Mouse (Mus musculus) frontal cortex, adult 2 months (tissue): ENCODE results near the gene 2210016L21Rik. TPM values are rescaled to one million over a fixed set of nuclear protein-coding genes. Genes with fewer than 3 reads are reported as not detected.
"Not testable (repeated sequence)": the region's sequence is repeated elsewhere in the genome, so short reads cannot be mapped to it uniquely, and the experiment has no call there.

Experiments used
- DNase-seq, 2 experiments: peaks; one replicate each; pipeline ENCODE4 v3.0.0; 2022; ENCODE audit warnings: low spot score in 1 of 2; ENCODE audit errors: extremely low spot score in 1 of 2
- polyA plus RNA-seq: library from polyadenylated mRNA; depleted of rRNA; stranded (reverse); fragments of >200 nt; gene quantifications from 2 replicates; pipeline ENCODE4 v1.2.3, GENCODE M21; 2012; rRNA removed

2210016L21Rik gene
- polyA plus RNA-seq: 112 and 115 TPM in 2 replicates

DNA sequence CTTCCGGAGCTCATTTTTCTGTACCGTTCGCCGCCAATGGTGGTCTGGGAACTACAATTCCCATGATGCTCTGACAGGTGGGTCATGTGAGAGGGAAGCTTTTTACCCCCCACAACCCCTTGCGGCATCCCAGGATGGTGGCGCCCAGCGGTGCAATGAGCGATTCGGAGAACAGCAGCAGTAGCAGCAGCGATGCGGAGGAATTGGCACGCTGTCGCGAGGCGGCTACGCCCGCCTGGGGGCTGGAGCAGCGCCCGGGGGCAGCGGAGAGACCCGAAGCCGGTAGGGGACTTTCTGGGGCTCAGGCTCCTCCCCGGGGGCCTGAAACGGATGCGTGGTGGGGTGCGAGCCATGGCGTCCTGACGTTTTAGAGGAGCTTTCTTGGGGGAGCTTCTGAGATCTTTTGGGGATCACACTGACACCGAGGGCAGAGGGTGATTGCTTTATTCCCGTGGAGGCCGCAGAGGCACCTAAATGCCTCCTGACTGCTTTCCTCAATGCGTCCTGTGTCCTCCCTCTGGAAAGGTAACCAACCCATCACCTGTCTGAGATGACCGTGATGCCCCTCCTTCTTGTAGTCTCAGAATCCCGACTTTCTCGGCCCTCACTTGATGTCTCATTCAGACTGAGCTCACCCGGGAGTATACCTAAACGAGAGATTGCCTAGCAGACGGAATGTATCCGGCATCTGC lies at the start of gene 2210016L21Rik:
Gene 2210016L21Rik (plus strand): TSS at position 85 of the 692 bp plus-strand sequence.
- DNase-seq: peak; percentile 81 to 90

DNA sequence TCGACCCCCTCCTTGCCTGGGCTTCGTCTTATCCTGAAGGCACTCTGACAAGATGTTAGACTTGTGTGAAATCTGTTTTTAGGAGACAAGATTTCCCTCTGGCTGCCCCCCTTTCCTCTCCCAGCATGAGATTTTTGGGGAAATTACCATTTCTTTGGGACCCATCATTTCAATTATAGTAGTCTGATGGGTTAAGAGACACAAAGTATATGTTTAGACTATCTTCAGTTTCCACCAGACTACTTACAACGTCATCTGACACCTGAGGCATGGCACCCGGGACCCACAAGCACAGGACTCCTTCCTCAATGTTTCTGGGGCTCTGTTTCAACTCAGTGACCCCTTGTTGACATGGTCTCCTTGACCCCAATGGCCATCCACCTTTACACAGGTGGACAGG lies 46.4 kb upstream of the 2210016L21Rik start:
- DNase-seq: no peak

DNA sequence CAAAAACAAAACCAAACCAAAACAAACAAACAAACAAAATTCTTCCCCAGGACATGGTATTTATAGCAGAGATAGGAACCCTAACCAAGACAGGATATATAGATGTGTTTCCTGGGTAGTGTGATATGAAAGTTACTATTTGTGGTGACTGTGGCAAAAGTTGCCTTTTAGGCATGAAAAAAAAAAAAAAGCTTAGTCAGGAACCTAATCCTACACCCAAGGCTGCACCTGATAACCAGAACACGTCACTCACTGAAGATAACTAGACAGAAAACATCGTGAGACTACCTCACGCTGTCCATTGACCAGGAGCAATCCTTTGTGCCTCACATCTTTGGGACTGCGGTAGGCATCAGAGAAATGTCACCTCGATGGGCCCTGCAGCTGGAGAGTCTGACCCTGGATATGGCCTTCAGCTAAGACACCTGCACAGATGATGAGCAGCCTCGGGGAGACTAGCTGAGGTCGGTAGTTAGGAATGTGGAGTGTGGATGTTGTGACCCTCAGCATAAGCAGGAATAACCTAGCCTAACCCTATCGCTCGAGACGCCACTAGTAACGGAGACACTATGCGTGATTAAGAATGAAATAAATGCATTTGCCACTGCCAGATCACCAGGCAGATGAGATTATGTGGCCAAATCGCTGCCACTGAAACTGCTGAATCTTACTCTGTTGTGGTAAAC lies 45.1 kb upstream of the 2210016L21Rik start, which contains the start of gene Oasl2:
Gene Oasl2 (plus strand): TSS at position 249 of the 686 bp plus-strand sequence.
- DNase-seq: no peak

DNA sequence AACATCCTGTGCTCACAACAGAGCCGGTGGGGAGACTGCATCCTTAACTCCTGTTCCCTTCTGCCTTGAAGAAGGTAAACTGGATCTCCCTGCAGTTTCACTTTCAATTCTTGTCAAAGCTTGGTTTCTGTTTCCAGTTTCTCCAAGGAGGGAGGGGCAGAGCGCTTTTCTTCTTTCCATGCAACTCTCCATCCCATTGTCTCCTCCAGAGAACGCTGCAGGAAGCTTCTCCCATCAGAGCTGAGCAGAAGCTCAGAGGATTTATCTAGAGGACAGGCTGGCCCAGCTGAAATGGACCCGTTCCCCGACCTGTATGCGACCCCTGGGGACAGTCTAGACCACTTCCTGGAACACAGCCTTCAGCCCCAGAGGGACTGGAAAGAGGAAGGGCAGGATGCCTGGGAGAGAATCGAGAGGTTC lies 44.6 kb upstream of the 2210016L21Rik start:
- no peak for DNase-seq

DNA sequence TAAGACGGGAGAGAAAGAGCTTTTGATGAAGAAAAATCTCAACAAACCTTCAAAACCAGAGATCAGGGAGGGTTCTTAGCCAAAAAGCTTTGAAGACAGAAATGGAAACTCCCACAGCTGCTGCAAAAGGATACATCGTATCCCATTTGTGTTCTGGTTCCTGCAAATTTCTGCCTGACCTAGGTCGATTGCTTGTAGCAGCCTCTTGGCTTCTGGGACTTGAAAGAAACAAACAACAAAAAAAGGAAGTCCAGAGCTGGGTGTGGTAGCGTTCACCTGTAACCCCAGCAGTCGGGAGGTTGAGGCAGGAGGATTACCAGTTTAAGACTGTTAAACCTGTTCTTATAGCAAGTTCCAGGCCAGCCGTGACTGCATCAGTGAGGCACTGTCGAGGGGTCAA lies 43.1 kb upstream of the 2210016L21Rik start:
- no peak for DNase-seq

DNA sequence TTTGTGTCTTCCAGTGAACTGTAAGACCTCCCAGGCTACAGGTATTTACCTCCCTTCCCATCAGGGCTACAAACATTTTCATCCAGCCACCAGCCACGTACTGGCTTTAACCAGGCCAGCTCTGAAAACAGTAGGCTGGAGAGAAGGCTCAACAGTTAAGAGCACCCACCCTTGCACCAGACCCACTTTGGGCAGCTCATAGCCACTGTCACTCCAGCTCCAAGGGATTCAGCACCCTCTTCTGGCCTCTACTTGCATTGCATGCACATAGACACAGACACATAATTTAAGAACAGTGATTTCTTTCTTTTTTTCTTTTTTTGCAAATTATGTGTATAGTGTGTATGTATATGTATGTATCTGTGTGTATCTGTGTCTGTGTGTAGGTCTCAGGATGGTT lies 39.5 kb upstream of the 2210016L21Rik start:
- DNase-seq: peak in 1 of 2 experiments; percentile 25

DNA sequence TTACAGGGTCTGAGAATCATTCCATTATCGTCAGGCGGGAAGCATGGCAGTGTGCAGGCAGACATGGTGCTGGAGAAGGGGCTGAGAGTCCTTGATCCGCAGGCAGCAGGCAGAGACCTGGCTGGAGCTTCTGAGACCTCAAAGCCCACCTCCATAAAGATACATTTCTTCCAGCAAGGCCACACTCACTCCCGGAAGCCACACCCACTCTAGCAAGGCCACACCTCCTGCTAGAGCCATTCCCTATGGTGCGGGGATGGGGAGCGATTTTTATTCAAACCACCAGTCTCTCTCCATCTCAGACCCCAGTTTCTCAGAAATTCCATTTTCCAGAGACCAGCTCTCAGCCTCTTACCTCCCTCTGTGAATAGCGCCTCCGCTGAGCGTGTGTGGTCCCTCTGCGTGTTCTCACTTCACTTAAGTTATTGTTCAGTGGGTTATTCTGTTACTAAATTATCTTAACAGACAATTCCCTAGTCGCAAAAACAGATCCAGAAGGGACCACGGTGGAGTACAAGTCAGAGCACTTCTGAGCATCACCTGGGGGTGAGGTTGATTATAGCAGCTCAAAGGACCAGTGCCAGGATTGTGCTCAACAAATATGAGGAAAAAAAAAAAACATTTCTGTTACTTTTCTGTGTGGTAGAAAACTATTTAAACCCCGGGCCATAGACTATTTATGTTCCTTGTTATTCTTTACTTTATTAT lies 33.2 kb upstream of the 2210016L21Rik start:
- DNase-seq: no peak

DNA sequence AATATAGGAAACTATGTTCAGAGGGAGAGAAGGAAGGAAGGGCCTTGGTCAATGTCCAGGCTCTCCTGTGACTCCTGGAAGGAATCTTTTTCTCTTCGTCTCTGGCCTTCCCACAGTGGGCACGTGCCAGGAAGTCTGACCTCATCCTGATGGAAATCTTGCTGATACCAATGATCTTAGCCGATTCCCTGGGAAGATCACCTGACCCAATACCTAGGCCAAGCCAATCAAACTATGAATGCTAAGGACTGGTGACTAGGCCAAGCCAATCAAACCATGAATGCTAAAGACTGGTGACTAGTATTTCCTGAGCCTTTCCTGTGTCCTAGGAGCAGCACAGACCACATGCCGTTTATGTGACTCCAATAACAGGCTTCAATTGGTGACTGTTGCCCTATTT lies 28.3 kb upstream of the 2210016L21Rik start:
- no peak for DNase-seq

DNA sequence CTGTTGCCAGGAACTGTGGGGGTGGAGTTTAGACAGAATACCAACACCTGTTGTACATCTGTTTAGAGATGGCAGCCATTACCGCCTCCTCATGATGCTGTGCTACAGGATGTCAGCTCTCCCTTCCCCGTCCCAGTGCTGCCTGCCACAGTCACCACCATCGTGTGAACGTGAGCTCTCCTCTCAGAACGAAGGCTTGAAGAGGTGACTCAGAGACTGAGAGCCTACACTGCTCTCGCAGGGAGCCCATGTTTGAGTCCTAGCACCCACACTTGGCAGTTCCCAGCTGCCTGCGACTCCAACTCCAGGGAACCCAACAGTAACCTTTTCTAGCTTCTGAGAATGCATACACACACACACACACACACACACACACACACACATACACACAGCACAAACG lies 27.1 kb upstream of the 2210016L21Rik start:
- DNase-seq: peak; percentile 44 to 61

DNA sequence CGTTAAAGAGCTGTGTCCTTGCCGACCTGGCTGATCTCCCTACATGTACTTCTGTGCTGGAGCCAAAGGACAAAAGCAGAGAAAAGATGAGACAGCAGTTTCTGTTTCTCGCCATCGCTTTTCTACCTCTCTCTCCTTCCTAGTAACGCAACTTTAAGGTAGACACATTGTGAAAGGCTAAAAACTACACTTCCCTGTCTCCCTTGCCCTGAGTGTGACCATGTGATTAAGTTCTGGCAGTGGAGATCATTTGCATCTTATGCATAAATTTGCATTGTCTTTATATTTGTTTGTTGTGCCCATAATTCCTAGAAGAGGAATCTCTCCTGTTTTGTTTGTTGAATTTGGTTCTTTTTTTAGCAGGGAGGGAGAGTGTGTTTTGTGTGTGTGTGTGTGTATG lies 26.1 kb upstream of the 2210016L21Rik start:
- no peak for DNase-seq

DNA sequence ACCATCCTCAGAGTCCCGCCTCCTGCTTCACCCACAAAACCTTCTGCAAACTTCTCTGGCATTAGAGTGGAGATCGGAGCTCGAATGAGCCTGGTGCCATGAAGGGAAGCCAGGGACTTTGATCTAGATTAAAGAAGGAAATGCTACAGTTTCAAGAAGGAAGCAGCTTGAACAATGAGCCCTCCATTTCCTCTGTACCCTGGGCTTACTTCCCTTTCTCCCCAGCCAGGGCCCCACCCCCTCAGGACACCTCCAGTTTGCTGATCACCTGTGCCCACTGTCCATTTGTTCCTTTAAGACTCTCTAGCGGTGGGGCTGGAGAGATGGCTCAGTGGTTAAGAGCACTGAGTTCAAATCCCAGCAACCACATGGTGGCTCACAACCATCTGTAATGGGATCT lies 25.2 kb upstream of the 2210016L21Rik start:
- DNase-seq: no peak

DNA sequence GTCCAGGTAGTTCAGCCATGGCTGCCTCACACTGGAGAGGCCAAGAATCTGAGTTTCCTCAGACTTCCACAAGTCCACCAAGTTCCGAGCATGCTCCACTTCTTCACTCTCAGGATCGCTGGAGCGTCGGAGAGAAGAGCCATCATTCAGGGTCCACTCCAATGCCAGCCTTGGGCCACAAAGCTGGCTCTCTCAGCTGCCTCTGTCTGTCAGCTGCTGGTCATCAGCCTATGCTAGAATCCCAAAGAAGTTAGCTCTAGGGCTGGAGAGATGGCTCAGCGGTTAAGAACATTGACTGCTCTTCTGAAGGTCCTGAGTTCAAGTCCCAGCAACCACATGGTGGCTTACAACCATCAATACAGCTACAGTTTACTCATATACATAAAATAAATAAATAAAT lies 24.6 kb upstream of the 2210016L21Rik start:
- not testable (repeated sequence) for DNase-seq

DNA sequence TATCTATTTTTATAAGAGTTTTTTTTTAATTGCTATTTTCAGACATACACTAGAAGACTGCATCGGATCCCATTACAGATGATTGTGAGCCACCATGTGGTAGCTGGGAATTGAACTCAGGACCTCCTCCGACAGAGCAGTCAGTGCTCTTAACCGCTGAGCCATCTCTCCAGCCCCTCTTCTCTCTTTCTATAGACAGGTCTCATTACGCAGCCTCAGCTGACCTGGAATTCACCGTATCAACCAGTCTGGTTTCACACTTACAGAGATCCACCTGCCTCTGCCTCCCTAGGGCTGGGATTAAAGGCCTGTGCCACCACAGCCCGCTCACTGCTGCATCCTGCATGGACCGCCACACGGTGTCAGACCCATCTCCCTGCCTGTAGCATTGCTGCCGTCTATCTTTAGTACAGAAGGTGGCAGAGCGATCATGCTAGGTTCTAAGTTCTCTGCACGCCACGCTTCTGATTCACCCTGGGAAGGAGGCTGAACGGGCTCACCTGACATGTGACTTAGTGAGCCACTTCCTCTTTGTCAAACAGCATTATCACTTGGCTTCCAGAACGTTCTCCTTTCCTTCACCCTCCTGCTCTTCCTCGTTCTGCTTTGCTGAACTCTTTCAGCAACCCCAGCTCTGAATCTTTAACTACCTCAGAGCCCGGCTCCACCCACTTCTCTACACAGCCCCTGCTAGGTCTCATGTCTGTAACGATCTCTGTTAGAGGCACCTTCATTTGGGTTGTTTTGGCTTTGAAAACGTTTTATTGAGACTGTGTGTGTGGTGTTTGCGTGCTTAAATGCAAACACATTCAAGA lies 20.2 kb upstream of the 2210016L21Rik start:
- DNase-seq: no peak

DNA sequence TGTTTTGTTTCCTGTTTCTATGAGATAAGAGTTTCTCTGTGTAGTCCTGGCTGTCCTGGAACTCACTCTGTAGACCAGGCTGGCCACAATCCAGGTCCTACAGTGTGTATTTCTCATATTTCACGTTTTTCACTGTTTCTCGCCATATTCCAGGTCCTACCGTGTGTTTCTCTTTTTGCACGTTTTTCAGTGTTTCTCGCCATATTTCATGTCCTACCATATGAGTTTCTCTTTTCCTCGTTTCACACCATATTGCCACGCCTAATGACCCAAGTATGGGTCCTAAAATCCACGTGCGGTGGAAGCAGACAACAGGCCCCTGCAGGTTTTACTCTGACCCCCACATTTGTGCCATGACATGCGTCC lies 19.6 kb upstream of the 2210016L21Rik start:
- DNase-seq: no peak

DNA sequence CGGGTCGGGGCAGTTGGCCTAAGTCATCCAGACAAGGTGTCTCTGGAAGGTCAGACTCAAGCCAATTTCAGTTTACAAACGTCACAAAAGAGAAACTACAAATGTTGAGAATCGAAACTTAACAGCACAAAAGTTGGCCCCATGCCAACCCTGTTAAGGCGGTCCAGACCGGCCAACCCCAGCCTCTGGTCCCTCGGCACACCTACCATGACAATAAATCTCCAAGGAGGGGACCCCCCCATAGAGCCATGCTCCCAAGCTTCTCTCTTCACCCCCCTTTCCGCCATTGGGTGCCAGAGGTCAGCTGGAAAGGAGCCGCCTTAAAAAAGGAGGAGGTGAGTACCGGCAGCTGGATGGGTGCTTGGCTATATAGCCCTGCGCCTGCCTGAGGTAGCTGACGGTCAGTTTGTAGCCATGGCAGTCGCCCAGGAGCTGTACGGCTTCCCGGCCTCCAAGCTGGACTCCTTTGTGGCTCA lies 18.9 kb upstream of the 2210016L21Rik start, which contains the start of gene Oasl1:
Gene Oasl1 (plus strand): TSS at position 243 of the 476 bp plus-strand sequence.
- no peak for DNase-seq

DNA sequence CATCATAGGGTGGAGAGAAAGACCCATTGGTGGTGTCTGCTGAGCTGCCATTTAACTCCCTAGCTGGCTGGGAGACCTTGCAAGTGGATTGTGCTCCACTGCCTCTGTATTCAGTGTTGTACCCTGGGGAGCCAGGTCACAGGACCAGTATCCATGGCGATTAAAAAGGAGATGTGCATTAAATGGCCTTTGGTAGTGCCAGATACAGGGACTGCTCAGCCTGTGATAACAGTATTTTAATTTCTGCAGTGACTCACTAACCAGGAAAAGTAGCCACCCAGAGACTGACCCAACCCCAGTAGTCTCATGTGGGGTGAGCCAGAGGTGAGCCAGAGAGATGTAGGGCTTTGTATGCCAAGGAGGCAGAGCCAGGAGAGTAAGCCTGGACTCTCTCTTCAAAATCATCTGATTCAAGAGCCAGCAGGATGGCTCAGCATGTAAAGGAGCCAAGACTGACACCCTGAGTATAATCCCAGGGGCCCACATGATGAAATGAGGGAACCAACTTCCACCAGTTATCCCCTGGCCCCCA lies 15.7 kb upstream of the 2210016L21Rik start:
- no peak for DNase-seq

DNA sequence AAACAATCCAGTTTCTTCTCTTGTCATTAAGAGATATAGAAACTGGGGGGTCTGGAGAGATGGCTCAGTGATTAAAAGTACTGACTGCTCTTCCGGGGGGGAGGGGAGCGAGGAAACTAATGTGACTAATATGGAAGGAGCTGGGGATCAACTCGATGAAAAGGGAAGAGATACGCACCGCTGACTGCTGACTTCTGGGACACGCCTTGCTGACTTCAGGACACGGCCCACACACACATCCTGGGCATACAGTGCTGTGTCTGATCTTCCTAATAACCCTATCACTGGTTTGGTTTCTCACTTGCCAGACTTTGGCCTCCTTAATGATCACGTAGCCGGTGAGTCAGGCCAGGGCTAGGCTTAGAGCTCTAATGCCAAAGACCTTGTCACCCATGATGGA lies 15.2 kb upstream of the 2210016L21Rik start:
- DNase-seq: no peak

DNA sequence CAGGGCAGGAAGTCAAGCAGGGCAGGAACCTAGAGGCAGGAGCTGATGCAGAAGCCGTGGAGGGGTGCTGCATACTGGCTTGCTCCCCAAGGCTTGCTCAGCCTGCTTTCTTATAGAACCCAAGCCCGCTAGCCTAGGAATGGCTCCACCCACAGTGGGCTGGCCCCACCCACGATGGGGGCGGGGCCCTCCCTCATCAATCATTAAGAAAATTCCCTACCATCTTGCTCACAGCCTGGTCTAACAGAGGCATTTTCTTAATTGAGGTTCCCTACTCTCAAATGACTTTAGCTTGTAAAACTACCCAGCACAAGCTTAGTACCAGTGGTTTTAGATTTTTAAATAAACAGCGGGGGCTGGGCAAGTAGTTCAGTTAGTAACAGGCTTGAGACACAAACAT lies 10.3 kb upstream of the 2210016L21Rik start:
- no peak for DNase-seq

DNA sequence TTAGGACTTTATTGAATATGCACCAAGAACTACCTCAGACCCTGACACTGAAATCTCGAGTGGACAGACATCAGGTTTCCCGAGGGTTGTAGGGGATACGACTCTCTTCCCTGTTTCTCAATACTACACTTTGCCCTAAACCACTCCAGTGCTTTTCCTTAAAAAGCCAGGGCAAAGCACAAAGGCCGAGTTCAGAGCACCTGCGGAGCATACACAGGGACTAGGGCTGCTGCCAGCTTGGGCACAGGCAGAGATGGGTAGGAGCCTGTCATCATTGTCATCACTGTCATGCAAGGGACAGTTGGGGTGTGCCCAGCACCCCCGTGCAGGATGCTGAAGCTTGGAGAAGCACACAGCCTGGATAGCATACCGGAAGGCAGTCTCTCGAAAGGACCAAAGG lies 8.8 kb upstream of the 2210016L21Rik start:
- no peak for DNase-seq

DNA sequence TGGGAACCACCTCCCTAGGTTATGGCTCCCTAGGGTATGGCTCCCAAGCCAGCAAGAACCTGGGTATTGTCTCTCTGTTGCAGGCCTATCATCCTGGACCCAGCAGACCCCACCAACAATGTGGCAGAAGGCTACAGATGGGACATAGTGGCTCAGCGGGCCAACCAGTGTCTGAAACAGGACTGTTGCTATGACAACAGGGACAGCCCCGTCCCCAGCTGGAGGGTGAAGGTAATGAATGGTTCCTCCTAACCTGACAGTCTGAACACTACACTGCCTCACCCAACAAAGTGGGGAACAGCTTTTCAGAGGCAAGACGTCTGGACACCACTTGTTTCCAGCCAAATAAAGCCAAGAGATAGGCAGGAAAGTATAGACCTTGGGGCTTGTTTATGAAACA lies 6.1 kb upstream of the 2210016L21Rik start:
- DNase-seq: no peak
